Mouse (Mus musculus) large intestine, adult 2 months (tissue): ENCODE results near the gene Abcb4. TPM values are rescaled to one million over a fixed set of nuclear protein-coding genes. Genes with fewer than 3 reads are reported as not detected.
"Not testable (repeated sequence)": the region's sequence is repeated elsewhere in the genome, so short reads cannot be mapped to it uniquely, and the experiment has no call there.

Experiments used
- DNase-seq: peaks from one replicate; pipeline ENCODE4 v3.0.0-alpha.2; 2012; ENCODE audit warnings: low read depth, low spot score
- whole genome bisulfite sequencing: fragments of 180-500 bp; shearing (Covaris S2); methylation state at CpG from one replicate; pipeline ENCODE4 v1.1.7; 2018; 5-methylcytosine and 5-hydroxymethylcytosine counted together
- polyA plus RNA-seq: library from polyadenylated mRNA; depleted of rRNA; stranded (reverse); fragments of >200 nt; gene quantifications from 2 replicates; pipeline ENCODE4 v1.2.3, GENCODE M21; 2012; rRNA removed

The Abcb4 gene
- polyA plus RNA-seq, 1 experiment = 0.10 TPM

- 2% methylated on average over 13 of the region's 13 CpGs for WGBS
- peak; percentile 4 for DNase-seq
These were observed 102.6 kb downstream of the Abcb4 start for GRCm38 (mm10) chr5:8995966-8996685.

GRCm38 (mm10) chr5:8996686-8997512 is 103.4 kb downstream of the Abcb4 start, which contains the start of gene Crot:
Crot (minus strand) TSS chr5:8997324.
- peak; percentile 77 for DNase-seq
- WGBS = under 1% methylated on average over 57 of the region's 57 CpGs

GRCm38 (mm10) chr5:8997513-8997895 is 104.0 kb downstream of the Abcb4 start:
- 6% methylated on average over 8 of the region's 8 CpGs for WGBS
- DNase-seq = no peak

- WGBS = 71% methylated on average over 4 of the region's 4 CpGs
- DNase-seq = no peak
These were observed 105.6 kb downstream of the Abcb4 start for GRCm38 (mm10) chr5:8999108-8999507.

- DNase-seq = not testable (repeated sequence)
- WGBS = 46% methylated on average over 7 of the region's 7 CpGs
These were observed 106.5 kb downstream of the Abcb4 start for GRCm38 (mm10) chr5:9000006-9000405.

GRCm38 (mm10) chr5:9006585-9006984 is 113.1 kb downstream of the Abcb4 start:
- not testable (repeated sequence) for DNase-seq
- whole genome bisulfite sequencing = 32% methylated on average over 3 of the region's 3 CpGs

Other genes with a start within 250 kb of the Abcb4 start
- 30.2 and 30.5 TPM in 2 replicates for gene Abcb1a, start 233.6 kb upstream of the Abcb4 start, polyA plus RNA-seq
- gene Abcb1b, start 95.6 kb upstream of the Abcb4 start, polyA plus RNA-seq = 0.56 and 0.58 TPM in 2 replicates
- gene Crot, start 103.6 kb downstream of the Abcb4 start, polyA plus RNA-seq = 10.7 and 19.0 TPM in 2 replicates
- 43.9 and 67.2 TPM in 2 replicates for gene Tmem243, start 207.0 kb downstream of the Abcb4 start, polyA plus RNA-seq